Mouse (Mus musculus) splenic B cell, adult 2 months (primary cell): ENCODE measurements at regions not wholly inside any gene's neighbourhood (a gene's known extent, or its start where the extent isn't known, plus 50 kb on each side); places are given as distances from the start of the nearest gene placed in this dataset.

ENCODE experiments used
- DNase-seq: peaks from one replicate; pipeline ENCODE4 v3.0.0-alpha.2; 2011; ENCODE audit warnings: low read depth, low spot score
- H3K27me3 ChIP-seq: 2 replicates; pipeline ENCODE4 v1.6.1; 2012; ENCODE audit warnings: mild to moderate bottlenecking, low read length, moderate library complexity, mixed read lengths; ENCODE audit not compliant: control insufficient read depth, poor library complexity, insufficient read depth, severe bottlenecking
- H3K36me3 ChIP-seq: 2 replicates; pipeline ENCODE4 v1.6.1; 2012; ENCODE audit warnings: mild to moderate bottlenecking, low read length, moderate library complexity, mixed read lengths; ENCODE audit not compliant: control insufficient read depth, poor library complexity, insufficient read depth, severe bottlenecking

DNA sequence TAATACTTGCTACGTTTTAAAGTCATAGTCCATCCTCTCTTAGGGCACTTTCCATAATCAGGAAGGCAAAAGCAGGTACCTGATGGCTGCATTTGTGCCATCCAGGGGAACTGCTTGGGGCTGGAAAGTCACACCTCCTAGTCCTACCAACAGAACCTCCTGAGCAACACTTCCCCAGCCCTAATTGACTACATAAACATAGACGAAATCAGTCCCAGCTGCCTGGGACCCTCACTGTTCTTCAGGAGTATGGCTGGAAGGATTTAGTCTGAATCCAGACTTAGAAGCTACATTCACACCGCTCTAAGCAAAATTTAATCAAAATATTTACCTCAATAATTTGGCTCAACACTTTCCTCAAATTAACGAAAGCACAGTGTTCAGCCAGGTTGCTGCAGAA is 205.2 kb upstream of the Veph1 start:
- no peaks in the 10 kb centered on the region for H3K36me3 ChIP-seq
- no peaks in the 10 kb centered on the region for H3K27me3 ChIP-seq
- DNase-seq, result no peak

DNA sequence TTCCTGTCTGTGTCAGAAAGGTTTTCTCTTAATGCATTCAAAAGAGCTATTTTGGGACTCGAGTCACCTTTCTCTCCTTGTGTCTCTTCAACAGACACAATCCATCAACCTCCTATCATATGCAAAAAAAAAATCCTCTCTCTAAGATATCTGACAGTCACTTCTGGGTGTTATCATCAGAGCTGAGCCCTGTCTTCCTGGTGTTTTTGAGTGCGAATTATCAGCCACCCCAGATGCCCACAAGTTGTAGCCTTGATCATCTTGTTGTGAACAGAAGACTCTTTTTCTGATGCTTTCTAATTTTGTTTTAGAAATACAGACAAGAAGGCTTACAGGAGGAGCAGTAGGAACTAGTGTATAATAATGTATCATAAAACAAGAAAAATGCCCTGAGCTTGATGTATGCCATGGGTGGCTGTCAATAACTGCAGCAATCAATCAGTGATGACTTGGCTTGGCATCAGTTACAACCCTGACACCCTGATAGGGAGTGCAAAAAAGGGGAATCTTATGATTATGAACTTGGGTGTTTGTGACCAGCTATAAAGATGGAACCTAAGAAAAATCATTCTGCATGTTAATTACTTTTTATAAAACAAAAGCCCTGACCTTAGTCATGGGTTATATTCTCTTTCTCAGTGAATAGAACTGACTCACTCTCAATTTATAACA is 197.9 kb upstream of the Veph1 start:
- DNase-seq, result no peak
- no peaks in the 10 kb centered on the region for H3K27me3 ChIP-seq
- no peaks in the 10 kb centered on the region for H3K36me3 ChIP-seq

DNA sequence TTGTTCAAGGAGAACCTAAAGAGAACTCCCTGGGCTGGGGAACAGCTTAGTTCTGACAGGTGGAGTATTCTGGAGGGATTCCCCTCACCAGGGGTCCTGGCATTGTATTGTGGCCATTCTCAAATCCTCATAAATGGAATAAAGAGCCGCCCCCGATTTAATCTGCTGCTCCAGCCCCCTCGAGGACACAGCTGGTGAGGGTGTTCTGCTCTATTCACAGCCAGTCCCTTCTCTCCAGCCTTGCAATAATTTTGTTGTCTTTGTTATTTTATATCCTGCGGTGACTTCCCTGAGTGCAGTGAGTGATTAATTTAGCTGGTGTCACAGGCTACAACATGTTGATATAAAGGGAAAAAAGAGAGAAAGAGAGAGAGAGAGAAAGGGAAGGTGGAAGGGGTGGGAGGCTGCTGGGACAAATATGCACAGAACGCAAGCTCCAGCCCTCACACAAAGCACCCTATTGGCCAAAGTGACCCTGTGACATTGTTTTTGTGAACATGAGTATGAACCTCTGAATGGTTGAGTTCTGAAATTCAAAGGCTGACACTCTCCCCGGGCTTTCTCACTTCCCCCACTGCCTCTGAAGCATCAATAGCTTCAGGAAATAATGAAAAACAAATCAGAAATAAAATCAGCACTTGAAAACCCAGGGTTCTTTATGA is 194.2 kb upstream of the Veph1 start:
- DNase-seq, result no peak
- Histone ChIP-seq H3K27me3 (no peaks in the 10 kb centered on the region), H3K36me3 (no peaks in the 10 kb centered on the region)

DNA sequence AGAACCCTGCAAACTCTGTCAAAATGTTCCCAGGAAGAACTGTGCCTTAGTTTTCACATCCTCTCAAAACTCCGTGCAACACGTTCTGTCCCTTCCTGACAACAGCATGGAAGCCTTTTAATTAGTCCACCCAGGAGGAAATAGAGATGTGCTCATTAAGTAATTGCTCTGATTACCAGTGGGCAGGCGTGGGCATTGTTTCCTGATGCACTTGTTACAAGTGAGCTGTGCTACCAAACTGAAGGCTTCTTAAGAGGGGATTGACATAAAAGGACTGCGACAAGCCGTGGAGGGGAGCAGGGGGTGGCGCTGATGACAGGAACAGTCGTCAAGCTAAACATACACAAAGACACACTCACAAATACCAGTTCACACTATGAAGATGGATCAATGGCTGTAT is 192.1 kb upstream of the Veph1 start:
- no peaks in the 10 kb centered on the region for H3K27me3 ChIP-seq
- no peaks in the 10 kb centered on the region for H3K36me3 ChIP-seq
- no peak for DNase-seq

DNA sequence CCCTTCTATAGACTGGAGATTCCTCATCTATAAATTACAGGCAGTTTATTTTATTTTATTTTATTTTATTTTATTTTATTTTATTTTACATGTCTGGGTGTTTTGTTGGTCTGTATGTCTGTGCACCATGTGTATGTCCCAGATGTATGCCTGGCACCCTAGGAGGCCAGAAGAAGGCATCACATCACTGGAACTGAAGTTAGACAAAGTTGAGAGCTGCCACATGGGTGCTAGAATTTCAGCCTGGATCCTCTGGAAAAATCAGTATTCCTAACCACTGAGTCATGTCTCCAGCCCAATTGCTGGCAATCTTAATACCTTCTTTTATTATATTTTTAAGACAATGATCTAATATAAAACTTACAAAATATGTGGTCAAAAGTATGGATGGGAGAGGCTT is 190.0 kb upstream of the Veph1 start:
- Histone ChIP-seq H3K36me3 (no peaks in the 10 kb centered on the region), H3K27me3 (no peaks in the 10 kb centered on the region)
- DNase-seq, result no peak

DNA sequence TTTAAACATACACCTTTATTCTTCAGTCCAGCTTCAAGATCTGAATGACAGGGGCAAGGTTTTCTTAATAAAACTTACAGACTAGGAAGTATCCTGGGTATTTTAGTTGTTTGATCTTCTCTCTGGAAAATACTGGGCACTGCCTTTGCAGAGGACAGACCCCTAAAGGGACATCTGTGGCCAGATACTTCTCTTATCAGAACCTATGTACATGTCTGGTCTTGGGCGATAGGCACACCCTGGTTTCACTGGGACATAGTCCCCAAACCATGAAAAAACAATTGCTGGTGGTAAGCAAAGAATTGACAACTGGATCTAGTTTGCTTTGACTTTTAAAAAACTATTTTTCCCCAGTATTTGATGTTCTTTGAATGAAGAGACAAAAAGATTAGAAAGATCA is 189.5 kb upstream of the Veph1 start:
- Histone ChIP-seq H3K36me3 (no peaks in the 10 kb centered on the region), H3K27me3 (no peaks in the 10 kb centered on the region)
- no peak for DNase-seq

DNA sequence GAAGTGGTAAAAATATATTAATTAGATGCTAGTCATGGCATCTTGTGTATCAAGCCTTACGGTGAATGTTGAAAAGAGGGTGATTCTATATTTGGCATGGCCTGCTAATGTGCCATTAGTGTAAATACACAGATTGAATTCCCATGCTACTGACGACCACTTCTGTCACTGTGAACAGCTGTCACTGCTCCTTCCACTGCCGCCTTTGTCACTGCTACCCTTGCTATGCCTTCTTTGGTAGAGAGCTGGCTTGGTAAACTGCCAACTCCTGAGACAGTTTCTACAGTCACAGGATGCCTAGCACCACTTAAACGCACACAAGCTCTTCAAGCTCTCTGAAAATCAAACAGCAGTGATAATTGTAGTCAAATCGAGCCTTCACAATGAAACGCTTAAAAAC is 184.1 kb upstream of the Veph1 start:
- H3K36me3 ChIP-seq, result no peaks in the 10 kb centered on the region
- no peaks in the 10 kb centered on the region for H3K27me3 ChIP-seq
- DNase-seq, result no peak

DNA sequence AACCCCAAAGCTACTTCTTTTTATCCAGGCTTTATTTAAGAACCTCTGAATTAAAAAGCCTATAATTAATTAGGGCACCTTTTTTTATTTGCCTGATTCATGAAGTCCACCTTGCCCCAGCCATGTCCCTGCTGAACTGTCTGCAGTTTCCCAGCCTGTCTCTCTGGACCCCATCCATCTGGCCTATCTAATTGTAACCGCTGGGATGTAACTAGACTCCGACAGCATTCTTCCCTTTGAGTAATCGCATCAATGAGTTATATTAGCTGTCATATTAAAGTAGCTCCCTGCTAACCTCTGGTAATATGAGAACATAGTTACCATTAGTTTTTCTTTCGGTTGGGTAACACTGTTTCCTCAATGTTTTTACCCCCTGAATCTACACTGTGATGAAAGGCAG is 182.6 kb upstream of the Veph1 start:
- H3K27me3 ChIP-seq, result no peaks in the 10 kb centered on the region
- DNase-seq, result no peak

DNA sequence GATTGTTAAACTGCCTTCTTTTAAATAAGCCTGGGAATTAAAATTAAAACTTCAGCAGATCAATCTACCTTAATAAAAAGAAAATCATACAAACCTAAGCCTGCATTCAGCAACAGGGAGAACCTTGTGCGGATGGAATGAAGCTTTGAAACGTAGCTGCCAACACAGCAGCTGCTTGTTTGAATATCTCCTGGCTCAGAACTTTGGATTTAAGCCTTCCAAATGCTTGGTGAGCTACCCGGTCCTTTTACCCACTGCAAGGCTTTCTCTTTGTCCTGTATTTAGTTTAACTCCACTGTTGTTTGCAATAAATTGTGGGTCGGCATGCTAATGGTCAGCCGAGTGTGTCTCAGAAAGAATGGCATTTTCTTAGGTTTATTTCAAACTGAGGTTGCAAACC is 169.7 kb upstream of the Veph1 start:
- DNase-seq, result no peak
- H3K27me3 ChIP-seq, result no peaks in the 10 kb centered on the region
- H3K36me3 ChIP-seq, result no peaks in the 10 kb centered on the region

More for the DNA sequence above, 182.6 kb upstream of the Veph1 start:
- H3K36me3 ChIP-seq, result no peaks in the 10 kb centered on the region

DNA sequence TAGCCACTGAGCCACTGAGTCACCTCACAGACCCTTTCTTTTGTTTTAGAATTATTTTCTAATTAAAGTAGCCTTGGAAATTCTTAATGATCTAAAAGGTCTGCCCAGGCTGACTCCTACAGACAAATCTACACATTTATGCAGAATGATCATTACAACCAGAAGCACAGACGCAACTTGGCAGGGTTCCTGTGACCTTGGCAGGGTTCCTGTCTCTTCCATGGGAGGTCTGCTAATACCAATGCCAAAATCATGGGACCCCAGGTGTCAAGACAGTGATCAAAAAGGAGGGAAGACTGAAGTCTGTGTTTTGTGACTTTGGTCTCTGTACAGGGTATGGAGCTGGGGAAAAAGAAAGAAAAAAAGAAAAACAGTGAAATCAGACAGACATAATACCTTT is 168.7 kb upstream of the Veph1 start:
- DNase-seq, result no peak
- Histone ChIP-seq H3K36me3 (no peaks in the 10 kb centered on the region), H3K27me3 (no peaks in the 10 kb centered on the region)

DNA sequence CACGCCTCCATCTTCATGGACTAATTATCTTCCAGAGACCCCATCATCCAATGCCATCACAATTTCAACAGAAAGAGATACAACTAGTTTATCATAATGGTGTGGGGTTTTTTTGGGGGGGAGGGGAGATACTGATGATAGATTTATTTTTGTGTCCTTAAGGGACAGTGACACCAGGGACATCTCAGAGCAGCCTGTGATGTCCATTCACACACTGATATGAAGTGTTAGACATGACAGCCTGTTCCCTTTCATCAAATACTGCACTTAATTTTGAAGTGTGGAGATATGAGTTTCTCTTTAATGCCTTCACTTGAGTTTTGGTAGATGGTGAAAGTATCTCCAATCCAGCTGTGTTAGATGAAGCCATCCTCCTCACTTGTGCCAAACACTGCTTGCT is 165.7 kb upstream of the Veph1 start:
- DNase-seq, result no peak

DNA sequence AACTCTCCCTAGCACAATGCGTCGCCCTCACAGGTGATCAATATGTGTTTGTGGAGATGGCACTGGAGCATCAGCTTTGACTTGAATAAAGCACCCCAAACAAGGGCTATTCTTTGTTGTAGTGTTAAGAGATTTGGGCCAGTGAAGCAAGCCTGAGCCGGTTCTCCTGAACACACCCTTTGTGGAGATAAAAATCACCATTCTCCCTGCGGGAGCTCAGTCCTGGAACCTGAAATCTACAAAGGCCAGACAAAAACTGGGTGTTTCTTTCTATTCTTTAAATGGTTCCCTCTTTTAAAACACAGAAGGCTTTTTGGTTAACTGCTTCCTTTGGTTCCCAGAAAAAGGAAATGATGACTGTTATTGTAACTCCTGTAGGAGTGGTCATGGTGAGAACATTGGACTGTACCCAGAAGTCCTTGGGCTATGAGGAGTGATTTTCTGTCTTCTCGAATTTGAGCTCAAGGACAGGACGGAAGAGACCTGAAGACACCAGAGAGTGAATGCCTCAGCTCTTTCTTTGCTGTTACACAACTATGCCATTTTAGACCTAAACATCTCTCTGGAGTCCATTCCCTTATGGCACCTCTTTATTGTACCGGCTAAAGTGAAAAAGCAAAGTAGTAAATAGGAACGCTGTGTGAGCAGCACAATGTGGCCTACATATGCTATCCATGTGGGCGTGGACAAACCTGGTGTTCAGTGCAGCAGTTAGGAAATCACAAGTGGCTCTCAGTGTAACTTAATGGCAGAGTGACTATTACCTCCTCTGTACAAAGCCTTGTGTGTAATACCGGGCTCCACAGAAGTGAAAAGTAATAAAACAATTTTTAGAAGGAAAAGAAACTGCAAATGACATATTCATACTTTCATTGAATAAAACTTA is 149.9 kb upstream of the Veph1 start:
- H3K36me3 ChIP-seq, result no peaks in the 10 kb centered on the region
- H3K27me3 ChIP-seq, result no peaks in the 10 kb centered on the region
- DNase-seq, result no peak

More for the DNA sequence above, 165.7 kb upstream of the Veph1 start:
- Histone ChIP-seq H3K27me3 (no peaks in the 10 kb centered on the region), H3K36me3 (no peaks in the 10 kb centered on the region)

DNA sequence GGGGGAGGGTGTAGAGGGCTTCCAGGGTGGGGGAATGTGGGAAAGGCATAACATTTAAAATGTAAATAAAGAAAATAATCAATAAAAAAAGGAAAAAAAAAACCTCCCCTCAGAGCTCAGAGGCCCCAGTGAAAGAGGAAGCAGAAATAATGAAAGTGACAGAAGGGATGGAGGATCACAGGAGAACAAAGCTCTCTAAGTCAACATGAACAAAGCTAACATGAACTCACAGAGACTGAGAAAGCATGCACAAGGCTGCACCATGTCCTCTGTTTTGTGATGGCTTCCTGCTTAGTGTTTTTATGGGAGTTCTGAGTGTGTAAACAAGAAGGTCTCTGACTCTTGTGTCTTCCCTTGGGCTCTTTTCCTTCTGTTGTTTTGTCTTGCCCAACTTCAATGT is 136.6 kb upstream of the Veph1 start:
- no peaks in the 10 kb centered on the region for H3K36me3 ChIP-seq
- no peak for DNase-seq
- H3K27me3 ChIP-seq, result no peaks in the 10 kb centered on the region

DNA sequence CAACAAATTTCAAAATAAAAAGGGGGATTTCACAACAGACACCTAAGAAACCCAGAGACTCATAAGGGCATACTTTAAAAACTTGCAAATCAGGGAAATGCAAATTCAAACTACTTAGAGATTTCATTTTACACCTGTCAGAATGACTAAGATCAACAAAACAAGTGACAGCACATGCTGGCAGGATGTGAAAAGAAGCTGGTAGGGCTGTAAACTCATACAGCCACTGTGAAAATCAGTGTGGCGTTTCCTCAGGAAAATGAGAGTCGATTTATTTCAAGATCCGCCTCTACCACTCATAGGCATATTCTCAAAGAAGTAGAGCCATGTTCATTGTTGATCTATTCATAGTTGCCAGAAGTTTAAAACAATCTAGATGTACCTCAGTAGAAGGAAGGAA is 133.6 kb upstream of the Veph1 start:
- no peak for DNase-seq
- Histone ChIP-seq H3K36me3 (no peaks in the 10 kb centered on the region), H3K27me3 (no peaks in the 10 kb centered on the region)

DNA sequence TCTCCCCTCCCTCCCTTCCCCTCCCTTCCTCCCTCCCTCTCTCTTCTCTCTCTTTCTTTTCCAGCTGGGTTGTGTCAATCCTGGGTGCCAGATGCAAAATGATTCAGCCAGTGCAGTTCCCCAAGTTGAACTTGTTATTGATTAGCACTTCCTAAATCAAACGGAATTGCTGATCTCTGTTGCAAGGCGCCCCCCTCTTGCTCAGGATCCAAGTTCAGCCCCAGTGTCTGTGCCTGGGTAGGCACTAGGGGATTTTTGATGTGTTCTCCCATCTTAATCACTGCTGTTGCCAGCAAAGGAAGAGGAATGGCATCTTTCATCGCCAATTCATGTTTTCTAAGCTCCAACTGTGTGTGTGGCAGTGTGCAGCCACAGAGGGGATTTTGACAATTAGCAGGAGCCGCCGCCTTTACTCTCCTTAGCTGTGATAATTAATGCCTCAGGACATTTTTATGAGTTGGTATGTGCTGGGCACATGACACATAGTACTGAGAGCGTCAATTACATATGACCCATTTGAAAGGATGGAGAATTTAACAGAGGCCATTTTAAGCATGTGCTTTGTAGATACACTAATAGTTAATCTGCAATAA is 125.9 kb upstream of the Veph1 start:
- no peak for DNase-seq
- Histone ChIP-seq H3K27me3 (no peaks in the 10 kb centered on the region), H3K36me3 (no peaks in the 10 kb centered on the region)
